ENCODE assay signal across 1 mouse cellular context in the genomic region with DNA sequence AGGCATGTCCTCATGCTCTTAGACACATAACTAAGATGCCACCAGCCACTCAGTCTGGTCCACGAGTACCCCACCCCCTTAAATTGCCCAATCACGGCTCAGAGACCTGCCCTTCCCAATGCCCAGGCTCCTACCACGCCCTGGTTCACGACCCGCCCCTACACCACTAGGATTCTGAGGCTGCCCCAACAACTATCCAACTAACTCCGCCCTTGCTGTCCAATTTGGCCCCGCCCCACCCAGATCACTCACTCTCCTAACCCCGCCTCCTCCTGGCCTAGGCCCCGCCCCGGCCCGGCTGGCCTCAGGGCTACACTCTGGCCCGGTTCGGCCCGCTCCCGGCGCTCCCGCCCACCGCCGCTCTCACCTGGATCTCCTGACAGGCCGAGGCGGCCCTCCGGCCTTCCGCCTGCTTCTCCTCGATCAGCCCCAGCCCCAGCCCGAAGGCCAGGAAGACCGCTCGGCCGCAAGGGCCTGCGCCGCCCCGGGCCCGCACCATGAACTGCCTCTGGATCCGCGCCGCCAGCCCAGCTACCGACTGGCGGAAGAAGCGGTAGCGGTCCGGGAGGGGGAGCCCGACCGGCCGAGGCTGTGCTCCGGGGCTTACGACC.
TF ChIP-seq lines count a peak whose summit lies in the region.

No protein-coding gene starts in this region.

TF ChIP-seq in CH12.LX, 34 proteins besides CTCF, POLR2A, EP300 and RAD21:
- TF ChIP-seq UBTF (IDR thresholded peaks at IDR 0.05; ENCODE audit: low read depth, low read length) (peak; percentile 78; the same call in 1 of the 2 replicates), SMC3 (IDR thresholded peaks at IDR 0.05; ENCODE audit: low read depth, low read length) (no peak), USF2 (conservative IDR thresholded peaks at IDR 0.05; ENCODE audit: low read depth, low read length) (no peak), HCFC1 (IDR thresholded peaks at IDR 0.05; ENCODE audit: low read depth, low read length) (no peak; the same call in 1 of the 2 replicates)
